Mouse (Mus musculus) G1E (cell line): Measurements from ENCODE around the gene Gemin4. TPM values are rescaled to one million over a fixed set of nuclear protein-coding genes. Genes with fewer than 3 reads are reported as not detected.

Source experiments
- ATAC-seq: 2 replicates; pipeline ENCODE4 v1.8.0; 2016; ENCODE audit warnings: mild to moderate bottlenecking; ENCODE audit not compliant: insufficient number of reproducible peaks, poor library complexity, low FRiP score, severe bottlenecking; ENCODE audit errors: extremely low read depth
- DNase-seq: peaks from one replicate; pipeline ENCODE4 v3.0.0; 2012; ENCODE audit warnings: low spot score
- H3K27me3 ChIP-seq: 2 replicates; pipeline ENCODE4 v1.6.1; 2012; ENCODE audit warnings: mild to moderate bottlenecking, low read length, inconsistent platforms; ENCODE audit not compliant: insufficient read depth
- H3K36me3 ChIP-seq: replicated peaks from 2 replicates; pipeline ENCODE3; 2012; ENCODE audit warnings: mild to moderate bottlenecking, inconsistent platforms
- H3K4me1 ChIP-seq: 2 replicates; pipeline ENCODE4 v1.6.1; 2012; ENCODE audit warnings: low read depth, low read length, inconsistent platforms, mixed read lengths; ENCODE audit not compliant: insufficient read depth
- H3K4me3 ChIP-seq: 2 replicates; pipeline ENCODE4 v1.5.1; 2012; ENCODE audit warnings: low read depth, mild to moderate bottlenecking, inconsistent platforms, low read length, moderate library complexity, mixed read lengths
- H3K9me3 ChIP-seq: replicated peaks from 2 replicates; pipeline ENCODE4 v1.6.1; 2012; ENCODE audit warnings: inconsistent platforms
- CTCF ChIP-seq: IDR thresholded peaks from 2 replicates; pipeline ENCODE4 v1.5.1; 2012; ENCODE audit warnings: low read depth, low read length, inconsistent platforms, mixed read lengths
- GATA1 ChIP-seq: IDR thresholded peaks from 2 replicates; pipeline ENCODE4 v1.6.1; 2012; ENCODE audit warnings: borderline replicate concordance, low read length, inconsistent platforms, mixed read lengths
- GATA2 ChIP-seq: IDR thresholded peaks from 2 replicates; pipeline ENCODE4 v1.6.1; 2012; ENCODE audit warnings: low read depth, low read length, inconsistent platforms, borderline replicate concordance
- POLR2AphosphoS5 ChIP-seq: IDR thresholded peaks from 2 replicates; pipeline ENCODE4 v1.6.1; 2012; ENCODE audit warnings: low read depth, low read length, inconsistent platforms; ENCODE audit not compliant: insufficient replicate concordance
- TAL1 ChIP-seq: conservative IDR thresholded peaks from 2 replicates; pipeline ENCODE4 v1.6.1; 2012; ENCODE audit warnings: low read depth, low read length, inconsistent platforms, mixed read lengths
- polyA plus RNA-seq: library from polyadenylated mRNA; stranded (reverse); fragments of >175 nt; gene quantifications from 2 replicates; pipeline ENCODE4 v1.2.3, GENCODE M21; 2012
- total RNA-seq, 2 experiments: library from RNA; stranded (forward) in 1 of 2; stranded (reverse) in 1 of 2; fragments of 200-1000 nt in 1 of 2; fragments of >200 nt in 1 of 2; fragmentation: Nextera tagmentation in 1 of 2; gene quantifications; 2 replicates each; pipeline ENCODE4 v1.2.3; 2014 to 2017

Gemin4 gene
- total and polyA plus RNA-seq, 3 experiments, result 4.7 to 21.9 (median 19.1) TPM

GRCm38 (mm10) chr11:76243811-76244546 lies 26.5 kb upstream of the Gemin4 start:
- DNase-seq (no peak), ATAC-seq (no peak)
- Histone ChIP-seq H3K36me3 (peaks cover 61% of the 10 kb centered on the region), H3K4me3 (peak overlapping the region; percentile 97), H3K9me3 (no peaks in the 10 kb centered on the region), H3K4me1 (peaks cover 28% of the 10 kb centered on the region), H3K27me3 (no peaks in the 10 kb centered on the region)
- TF ChIP-seq POLR2AphosphoS5 (no peak), TAL1 (no peak), CTCF (no peak), GATA2 (no peak), GATA1 (no peak)

GRCm38 (mm10) chr11:76242901-76243810 lies 25.7 kb upstream of the Gemin4 start, which contains the start of the genes Mrm3 and Glod4:
Mrm3 (plus strand) TSS chr11:76243715.
Glod4 (minus strand) TSS chr11:76243725.
- Histone ChIP-seq H3K36me3 (peaks cover 61% of the 10 kb centered on the region), H3K4me1 (peaks cover 28% of the 10 kb centered on the region), H3K9me3 (no peaks in the 10 kb centered on the region), H3K4me3 (peak within 1 kb of the TSS; percentile 97), H3K27me3 (no peaks in the 10 kb centered on the region)
- TF ChIP-seq POLR2AphosphoS5 (no peak), GATA1 (no peak), TAL1 (no peak), GATA2 (no peak), CTCF (no peak)
- peak; percentile 70 for ATAC-seq
- DNase-seq, result peak; percentile 92

GRCm38 (mm10) chr11:76239750-76240149 lies 22.3 kb upstream of the Gemin4 start:
- Histone ChIP-seq H3K4me3 (no peak overlapping the region), H3K36me3 (peaks cover 57% of the 10 kb centered on the region), H3K27me3 (no peaks in the 10 kb centered on the region), H3K9me3 (no peaks in the 10 kb centered on the region), H3K4me1 (peaks cover 19% of the 10 kb centered on the region)
- ATAC-seq (no peak), DNase-seq (no peak)
- TF ChIP-seq GATA1, result no peak
- no peak for TF ChIP-seq TAL1
- no peak for TF ChIP-seq GATA2
- no peak for TF ChIP-seq CTCF
- no peak for TF ChIP-seq POLR2AphosphoS5

DNA sequence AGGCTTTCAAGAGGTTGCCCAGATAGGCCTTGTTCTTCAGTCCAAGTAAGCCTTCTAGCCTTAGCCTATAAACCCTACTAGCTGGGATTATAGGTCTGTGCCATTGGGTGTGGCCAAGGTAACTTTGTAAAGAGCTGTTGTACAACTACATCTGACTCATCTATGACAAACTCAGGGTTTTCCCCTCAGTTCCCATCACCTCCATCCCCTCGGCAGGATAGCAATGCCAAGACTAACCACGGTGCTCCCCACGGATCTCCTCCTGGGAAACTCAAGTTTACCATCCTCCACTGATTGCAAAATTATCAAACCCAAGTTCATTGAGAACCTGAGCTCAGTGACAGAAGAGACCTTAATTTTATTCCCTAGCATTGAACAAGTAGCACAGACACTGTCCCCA lies 18.7 kb upstream of the Gemin4 start:
- Histone ChIP-seq H3K36me3 (peaks cover 84% of the 10 kb centered on the region), H3K27me3 (no peaks in the 10 kb centered on the region), H3K9me3 (no peaks in the 10 kb centered on the region), H3K4me1 (no peaks in the 10 kb centered on the region), H3K4me3 (no peak overlapping the region)
- DNase-seq (no peak), ATAC-seq (no peak)
- TF ChIP-seq POLR2AphosphoS5, result no peak
- no peak for TF ChIP-seq GATA2
- TF ChIP-seq CTCF, result no peak
- no peak for TF ChIP-seq GATA1
- TF ChIP-seq TAL1, result no peak

DNA sequence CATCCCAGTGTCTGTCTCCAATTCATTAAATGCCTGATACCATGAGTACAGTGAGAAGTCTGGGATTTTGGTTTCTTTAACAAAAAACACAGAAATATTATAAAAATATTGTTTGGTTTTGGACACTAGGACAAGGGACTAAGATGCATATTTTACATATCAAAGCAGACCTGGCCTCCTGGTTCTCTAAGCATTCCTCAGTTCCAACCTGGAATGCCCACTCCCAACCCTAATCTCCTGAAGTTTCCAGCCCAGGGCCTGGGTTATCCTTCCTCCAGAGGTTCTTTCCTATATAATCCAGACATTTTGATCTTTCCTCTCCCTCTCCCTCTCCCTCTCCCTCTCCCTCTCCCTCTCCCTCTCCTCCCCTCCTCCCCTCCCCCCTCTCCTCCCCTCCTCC lies 7.6 kb upstream of the Gemin4 start:
- DNase-seq (no peak), ATAC-seq (no peak)
- Histone ChIP-seq H3K4me1 (no peaks in the 10 kb centered on the region), H3K27me3 (no peaks in the 10 kb centered on the region), H3K36me3 (peaks cover 67% of the 10 kb centered on the region), H3K4me3 (no peak overlapping the region), H3K9me3 (no peaks in the 10 kb centered on the region)
- no peak for TF ChIP-seq POLR2AphosphoS5
- no peak for TF ChIP-seq GATA1
- TF ChIP-seq CTCF, result no peak
- TF ChIP-seq TAL1, result no peak
- TF ChIP-seq GATA2, result no peak

DNA sequence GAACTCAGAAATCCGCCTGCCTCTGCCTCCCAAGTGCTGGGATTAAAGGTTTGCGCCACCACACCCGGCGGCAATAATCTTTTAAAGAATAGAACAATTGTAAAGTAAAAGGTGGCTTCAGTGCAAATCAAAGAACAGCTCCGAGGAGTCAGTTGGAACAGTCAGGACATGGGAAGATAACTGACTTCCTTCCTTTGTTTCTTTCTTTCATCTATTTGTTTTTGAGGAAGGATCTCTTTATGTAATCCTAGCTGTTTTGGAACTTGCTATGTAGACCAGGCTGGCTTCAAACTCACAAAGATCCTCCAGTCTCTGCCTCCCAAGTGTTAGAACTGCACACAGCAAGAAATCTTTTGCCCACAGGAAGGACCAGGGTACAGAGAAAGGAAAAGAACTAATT lies 7.2 kb upstream of the Gemin4 start:
- H3K9me3 ChIP-seq, result no peaks in the 10 kb centered on the region
- DNase-seq, result no peak
- H3K4me3 ChIP-seq, result no peak overlapping the region
- peaks cover 68% of the 10 kb centered on the region for H3K36me3 ChIP-seq
- ATAC-seq, result no peak
- H3K27me3 ChIP-seq, result no peaks in the 10 kb centered on the region
- TF ChIP-seq GATA2, result no peak
- TF ChIP-seq GATA1, result no peak
- TF ChIP-seq POLR2AphosphoS5, result no peak
- no peak for TF ChIP-seq CTCF
- TF ChIP-seq TAL1, result no peak
- no peaks in the 10 kb centered on the region for H3K4me1 ChIP-seq
